Mouse (Mus musculus) brain, embryonic 14.5 days (tissue): ENCODE data around the gene Oprl1.

Experiments
- CTCF ChIP-seq: fragments of 200-500 bp; IDR thresholded peaks from 2 replicates; pipeline ENCODE4 v1.5.1; 2012; ENCODE audit warnings: inconsistent platforms, mild to moderate bottlenecking, moderate library complexity, borderline replicate concordance; ENCODE audit not compliant: insufficient read depth, insufficient read length; ENCODE audit errors: extremely low read depth
- POLR2A ChIP-seq: fragments of 200-500 bp; IDR thresholded peaks from 2 replicates; pipeline ENCODE4 v1.6.1; 2012; ENCODE audit warnings: mild to moderate bottlenecking, inconsistent platforms, borderline replicate concordance; ENCODE audit not compliant: poor library complexity, insufficient read depth, insufficient read length, severe bottlenecking; ENCODE audit errors: extremely low read depth

DNA sequence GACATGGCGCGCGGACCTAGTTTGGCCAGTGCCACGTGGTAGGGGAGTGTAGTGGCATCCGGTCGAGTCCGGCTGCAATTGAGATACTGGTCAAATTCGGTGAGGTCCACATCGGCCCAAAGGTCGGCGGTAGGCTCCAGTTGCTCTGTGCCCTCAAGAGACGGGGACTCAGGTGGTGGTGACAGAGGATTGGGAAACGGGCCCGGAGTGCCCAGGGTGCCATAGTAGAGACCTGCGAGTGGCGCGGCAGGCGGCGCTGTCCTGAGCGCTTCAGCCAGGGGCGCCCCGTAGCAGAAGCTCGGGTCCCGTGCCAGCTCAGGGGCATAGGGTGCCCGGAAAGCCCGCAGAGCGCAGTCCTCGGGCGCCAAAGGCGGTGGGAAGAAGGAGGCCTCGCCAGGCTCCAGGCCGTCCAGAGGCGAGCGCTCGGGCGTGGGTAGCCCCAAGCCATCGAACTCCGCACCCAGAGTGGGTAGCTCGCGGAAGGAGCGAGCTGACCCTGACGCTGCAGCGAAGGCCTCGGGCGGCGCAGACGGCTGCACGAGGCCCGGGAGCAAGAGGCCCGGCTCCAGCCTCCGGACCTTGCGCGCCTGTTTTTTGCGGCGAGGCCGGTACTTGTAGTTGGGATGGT is 44.4 kb upstream of the Oprl1 start:
- no peak for TF ChIP-seq CTCF
- TF ChIP-seq POLR2A, result no peak
